Comparison of ENCODE assay signal across 8 mouse cellular contexts in genomic region chr1:135146946-135147701, GRCm38 (mm10). TPM values are rescaled to one million over a fixed set of nuclear protein-coding genes. Genes with fewer than 3 reads are reported as not detected.
A peak's percentile ranks its signal among the peaks of the same experiment; 100 is the strongest.
DNase-seq lines count a peak whose midpoint lies in the region; ATAC-seq lines count a peak whose summit lies in the region.

No protein-coding gene starts in this region.

- ATAC-seq in hindbrain, embryonic 11.5 days (ENCODE audit: low FRiP score), result peak; percentile 75

- H3K27ac ChIP-seq in hindbrain, embryonic 11.5 days (ENCODE audit: low read depth, low read length), result peak overlapping the region; percentile 90

- peaks cover 7% of the 10 kb centered on the region for H3K4me1 ChIP-seq in hindbrain, embryonic 11.5 days (replicated peaks; ENCODE audit: control insufficient read depth, insufficient read depth, low read length)

- no peaks in the 10 kb centered on the region for H3K36me3 ChIP-seq in hindbrain, embryonic 11.5 days (ENCODE audit: control insufficient read depth, insufficient read depth, low read length)

- peak; percentile 85 for DNase-seq in MN1 (ENCODE audit: low spot score)
- peak; percentile 88 for DNase-seq in cerebellum, adult 9-11 months
- DNase-seq in frontal cortex, postnatal 10 days (ENCODE audit: low spot score in 2 of 2), result peak; percentile 83 to 86
- peak; percentile 67 for DNase-seq in hindbrain, embryonic 11.5 days (ENCODE audit: low spot score)
- peak; percentile 83 to 86 for DNase-seq in layer of hippocampus, postnatal 10 days (ENCODE audit: low spot score in 2 of 2)
- DNase-seq in lung, postnatal 10 days, result peak; percentile 95
- peak; percentile 67 for DNase-seq in ovary, postnatal 10 days (ENCODE audit: low spot score)
- DNase-seq in thymus, postnatal 0 days (ENCODE audit: low spot score), result peak; percentile 48

- H3K9me3 ChIP-seq in hindbrain, embryonic 11.5 days (ENCODE audit: control insufficient read depth, low read length), result no peaks in the 10 kb centered on the region

- peak overlapping the region; percentile 84 for H3K4me2 ChIP-seq in hindbrain, embryonic 11.5 days (replicated peaks; ENCODE audit: low read depth, low read length)

- H3K4me3 ChIP-seq in hindbrain, embryonic 11.5 days (ENCODE audit: low read depth, low read length), result peak overlapping the region; percentile 97

- no peaks in the 10 kb centered on the region; the same call in 1 of the 2 replicates for H3K27me3 ChIP-seq in hindbrain, embryonic 11.5 days (ENCODE audit: control insufficient read depth, insufficient read depth, low read length)

- peak overlapping the region; percentile 96 for H3K9ac ChIP-seq in hindbrain, embryonic 11.5 days (ENCODE audit: low read depth, low read length)

- WGBS in hindbrain, embryonic 11.5 days, result under 1% methylated on average over 69 of the region's 69 CpGs

RNA-seq across cellular contexts. Expression of gene Arl8a, which starts 0.5 kb away (rescaled TPM):
- polyA plus RNA-seq in hindbrain, embryonic 11.5 days (2014; fragmentation: Nextera tagmentation; extraction: Ambion mirVana), result 84.5 and 84.6 TPM in 2 replicates
- total RNA-seq in layer of hippocampus, postnatal 10 days (2021), result 100 to 1,000 TPM; 393 to 420 TPM
- 32.6 and 34.8 TPM in 2 replicates for polyA plus RNA-seq in thymus, postnatal 0 days (2015; fragmentation: Nextera tagmentation; extraction: Ambion mirVana)

RNA-seq across cellular contexts. Expression of gene Ptpn7, which starts 14.6 kb away (rescaled TPM):
- 1.3 and 2.1 TPM in 2 replicates for polyA plus RNA-seq in hindbrain, embryonic 11.5 days (2014; fragmentation: Nextera tagmentation; extraction: Ambion mirVana)
- total RNA-seq in layer of hippocampus, postnatal 10 days (2021), result under 1 TPM; 0.11 to 0.14 TPM
- 108 and 118 TPM in 2 replicates for polyA plus RNA-seq in thymus, postnatal 0 days (2015; fragmentation: Nextera tagmentation; extraction: Ambion mirVana)

RNA-seq across cellular contexts. Expression of gene Gpr37l1, which starts 20.4 kb away (rescaled TPM):
- polyA plus RNA-seq in hindbrain, embryonic 11.5 days (2014; fragmentation: Nextera tagmentation; extraction: Ambion mirVana), result not detected in 2 replicates
- total RNA-seq in layer of hippocampus, postnatal 10 days (2021), result 100 to 1,000 TPM; 120 to 129 TPM
- 0.09 and 0.13 TPM in 2 replicates for polyA plus RNA-seq in thymus, postnatal 0 days (2015; fragmentation: Nextera tagmentation; extraction: Ambion mirVana)

RNA-seq across cellular contexts. Expression of gene Lgr6, which starts 42.0 kb away (rescaled TPM):
- polyA plus RNA-seq in hindbrain, embryonic 11.5 days (2014; fragmentation: Nextera tagmentation; extraction: Ambion mirVana), result 0.19 and 0.53 TPM in 2 replicates
- total RNA-seq in layer of hippocampus, postnatal 10 days (2021), result 1 to 10 TPM; 1.4 to 1.8 TPM
- 0.12 and 0.31 TPM in 2 replicates for polyA plus RNA-seq in thymus, postnatal 0 days (2015; fragmentation: Nextera tagmentation; extraction: Ambion mirVana)

Comparison
In these comparisons a context has a peak if more than half of its experiments do, and no peak if none do; other contexts are left out.
1. Peak in every context shown above with its lines: DNase-seq, ATAC-seq, H3K4me3 ChIP-seq and H3K27ac ChIP-seq.
2. RNA of gene Ptpn7, which starts 14.6 kb away (polyA plus RNA-seq): 108 to 118 TPM in thymus, postnatal 0 days; 1.3 to 2.1 TPM in hindbrain, embryonic 11.5 days; every median in the first group is over 10 times any median in the second.